Mouse (Mus musculus) midbrain, embryonic 11.5 days (tissue): ENCODE measurements at regions not wholly inside any gene's neighbourhood (a gene's known extent, or its start where the extent isn't known, plus 50 kb on each side); places are given as distances from the start of the nearest gene placed in this dataset.
A peak's percentile ranks its signal among the peaks of the same experiment; 100 is the strongest.

Experiments used
- ATAC-seq: fragments of 200-750 bp; cut with Nextera tagmentation; 2 replicates; pipeline ENCODE4 v1.8.0; 2017; ENCODE audit warnings: moderate TSS enrichment, moderate library complexity; ENCODE audit not compliant: low FRiP score
- DNase-seq: peaks from one replicate; pipeline ENCODE4 v3.0.0; 2015; ENCODE audit warnings: low spot score; ENCODE audit errors: missing footprints
- H3K27ac ChIP-seq: fragments of 300-500 bp; sonication (generic); 2 replicates; pipeline ENCODE4 v1.5.1; 2014; ENCODE audit warnings: low read depth, low read length
- H3K27me3 ChIP-seq: fragments of 300-500 bp; sonication (generic); 2 replicates; pipeline ENCODE4 v1.6.1; 2014; ENCODE audit warnings: mild to moderate bottlenecking, low read length, moderate library complexity, mixed read lengths; ENCODE audit not compliant: control insufficient read depth, insufficient read depth
- H3K36me3 ChIP-seq: fragments of 300-500 bp; sonication (generic); 2 replicates; pipeline ENCODE4 v1.6.1; 2014; ENCODE audit warnings: mild to moderate bottlenecking, low read length, moderate library complexity, mixed read lengths; ENCODE audit not compliant: control insufficient read depth, insufficient read depth
- H3K4me1 ChIP-seq: fragments of 300-500 bp; sonication (generic); 2 replicates; pipeline ENCODE4 v1.6.1; 2014; ENCODE audit warnings: low read length; ENCODE audit not compliant: control insufficient read depth, insufficient read depth
- H3K4me2 ChIP-seq: fragments of 300-500 bp; sonication (generic); 2 replicates; pipeline ENCODE4 v1.6.1; 2014; ENCODE audit warnings: mild to moderate bottlenecking, moderate library complexity
- H3K4me3 ChIP-seq: fragments of 300-500 bp; sonication (generic); 2 replicates; pipeline ENCODE4 v1.5.1; 2014; ENCODE audit warnings: low read depth, low read length
- H3K9ac ChIP-seq: fragments of 300-500 bp; sonication (generic); 2 replicates; pipeline ENCODE4 v1.6.1; 2014; ENCODE audit warnings: low read length
- H3K9me3 ChIP-seq: fragments of 300-500 bp; sonication (generic); 2 replicates; pipeline ENCODE4 v1.6.1; 2016; ENCODE audit warnings: low read length; ENCODE audit not compliant: control insufficient read depth
- WGBS: fragments of 180-500 bp; shearing (Covaris S2); extraction: QIAGEN DNeasy Blood & Tissue Kit; methylation state at CpG from one replicate; pipeline ENCODE4 v1.1.7; 2014; 5-methylcytosine and 5-hydroxymethylcytosine counted together

GRCm38 (mm10) chr3:103496083-103496482 is 78.9 kb upstream of the Syt6 start:
- no peak for ATAC-seq
- WGBS = 86% methylated on average over 6 of the region's 6 CpGs
- Histone ChIP-seq H3K9ac (no peak overlapping the region), H3K27ac (no peak overlapping the region), H3K4me2 (no peak overlapping the region), H3K4me1 (no peaks in the 10 kb centered on the region), H3K36me3 (no peaks in the 10 kb centered on the region), H3K27me3 (no peaks in the 10 kb centered on the region), H3K9me3 (no peaks in the 10 kb centered on the region), H3K4me3 (no peak overlapping the region)
- DNase-seq = no peak

GRCm38 (mm10) chr3:103496683-103497082 is 78.3 kb upstream of the Syt6 start:
- no peak overlapping the region for H3K4me2 ChIP-seq
- no peaks in the 10 kb centered on the region for H3K9me3 ChIP-seq
- H3K4me3 ChIP-seq = no peak overlapping the region
- no peaks in the 10 kb centered on the region for H3K36me3 ChIP-seq
- H3K27ac ChIP-seq = no peak overlapping the region
- no peak for DNase-seq
- H3K4me1 ChIP-seq = no peaks in the 10 kb centered on the region
- no peak overlapping the region for H3K9ac ChIP-seq
- no peaks in the 10 kb centered on the region for H3K27me3 ChIP-seq
- 26% methylated on average over 3 of the region's 3 CpGs for WGBS
- ATAC-seq = no peak

- no peak for DNase-seq
- Histone ChIP-seq H3K36me3 (no peaks in the 10 kb centered on the region), H3K9ac (no peak overlapping the region), H3K9me3 (no peaks in the 10 kb centered on the region), H3K27ac (no peak overlapping the region), H3K4me2 (no peak overlapping the region), H3K4me3 (no peak overlapping the region), H3K4me1 (no peaks in the 10 kb centered on the region), H3K27me3 (no peaks in the 10 kb centered on the region)
- no peak for ATAC-seq
- 85% methylated on average over 3 of the region's 3 CpGs for WGBS
Observed at GRCm38 (mm10) chr3:103497696-103498095, 77.3 kb upstream of the Syt6 start.

- Histone ChIP-seq H3K9ac (no peak overlapping the region), H3K4me2 (no peak overlapping the region), H3K27ac (no peak overlapping the region), H3K27me3 (no peaks in the 10 kb centered on the region), H3K9me3 (no peaks in the 10 kb centered on the region), H3K36me3 (no peaks in the 10 kb centered on the region), H3K4me1 (no peaks in the 10 kb centered on the region), H3K4me3 (no peak overlapping the region)
- DNase-seq = no peak
- WGBS = 76% methylated on average over 4 of the region's 4 CpGs
- no peak for ATAC-seq
Observed at GRCm38 (mm10) chr3:103498458-103498857, 76.6 kb upstream of the Syt6 start.

- Histone ChIP-seq H3K27ac (no peak overlapping the region), H3K9ac (no peak overlapping the region), H3K4me3 (no peak overlapping the region), H3K36me3 (no peaks in the 10 kb centered on the region), H3K4me1 (no peaks in the 10 kb centered on the region), H3K27me3 (no peaks in the 10 kb centered on the region), H3K4me2 (no peak overlapping the region), H3K9me3 (no peaks in the 10 kb centered on the region)
- DNase-seq (peak; percentile 51), ATAC-seq (no peak)
- 70% methylated on average over 1 of the region's 1 CpGs for WGBS
Observed at GRCm38 (mm10) chr3:103499801-103500200, 75.2 kb upstream of the Syt6 start.

GRCm38 (mm10) chr3:103500366-103500765 is 74.7 kb upstream of the Syt6 start:
- ATAC-seq (no peak), DNase-seq (peak; percentile 28)
- no peaks in the 10 kb centered on the region for H3K9me3 ChIP-seq
- WGBS = 77% methylated on average over 4 of the region's 4 CpGs
- H3K9ac ChIP-seq = no peak overlapping the region
- H3K27ac ChIP-seq = no peak overlapping the region
- H3K4me3 ChIP-seq = no peak overlapping the region
- no peak overlapping the region for H3K4me2 ChIP-seq
- no peaks in the 10 kb centered on the region for H3K27me3 ChIP-seq
- no peaks in the 10 kb centered on the region for H3K36me3 ChIP-seq
- H3K4me1 ChIP-seq = no peaks in the 10 kb centered on the region

GRCm38 (mm10) chr3:103504160-103504559 is 70.9 kb upstream of the Syt6 start:
- Histone ChIP-seq H3K4me3 (no peak overlapping the region), H3K4me2 (no peak overlapping the region), H3K27me3 (no peaks in the 10 kb centered on the region), H3K27ac (no peak overlapping the region), H3K9ac (no peak overlapping the region), H3K9me3 (no peaks in the 10 kb centered on the region), H3K36me3 (no peaks in the 10 kb centered on the region), H3K4me1 (no peaks in the 10 kb centered on the region)
- DNase-seq = no peak
- WGBS = 91% methylated on average over 3 of the region's 3 CpGs
- ATAC-seq = no peak

- 82% methylated on average over 6 of the region's 6 CpGs for WGBS
- no peaks in the 10 kb centered on the region for H3K27me3 ChIP-seq
Observed at GRCm38 (mm10) chr3:103513411-103513810, 61.6 kb upstream of the Syt6 start.

GRCm38 (mm10) chr3:103514061-103514460 is 61.0 kb upstream of the Syt6 start:
- 67% methylated on average over 7 of the region's 7 CpGs for WGBS
- H3K9ac ChIP-seq = no peak overlapping the region
- H3K27ac ChIP-seq = no peak overlapping the region
- H3K4me1 ChIP-seq = no peaks in the 10 kb centered on the region
- no peaks in the 10 kb centered on the region for H3K9me3 ChIP-seq
- DNase-seq = no peak
- H3K4me3 ChIP-seq = no peak overlapping the region
- no peak for ATAC-seq
- no peak overlapping the region for H3K4me2 ChIP-seq
- H3K36me3 ChIP-seq = no peaks in the 10 kb centered on the region
- H3K27me3 ChIP-seq = no peaks in the 10 kb centered on the region

More at GRCm38 (mm10) chr3:103513411-103513810, 61.6 kb upstream of the Syt6 start:
- Histone ChIP-seq H3K9me3 (no peaks in the 10 kb centered on the region), H3K4me1 (no peaks in the 10 kb centered on the region), H3K36me3 (no peaks in the 10 kb centered on the region), H3K4me3 (no peak overlapping the region), H3K27ac (no peak overlapping the region), H3K9ac (no peak overlapping the region), H3K4me2 (no peak overlapping the region)
- DNase-seq = peak; percentile 72
- ATAC-seq = no peak

- WGBS = 70% methylated on average over 5 of the region's 5 CpGs
- Histone ChIP-seq H3K9me3 (no peaks in the 10 kb centered on the region), H3K4me2 (no peak overlapping the region), H3K36me3 (no peaks in the 10 kb centered on the region), H3K9ac (no peak overlapping the region), H3K4me3 (no peak overlapping the region), H3K4me1 (no peaks in the 10 kb centered on the region), H3K27ac (no peak overlapping the region), H3K27me3 (no peaks in the 10 kb centered on the region)
- no peak for ATAC-seq
- DNase-seq = no peak
Observed at GRCm38 (mm10) chr3:103515946-103516345, 59.1 kb upstream of the Syt6 start.
